Mouse (Mus musculus): ENCODE data around the gene 1520401A03Rik. TPM values are rescaled to one million over a fixed set of nuclear protein-coding genes. Genes with fewer than 3 reads are reported as not detected.
"Not testable (repeated sequence)": the region's sequence is repeated elsewhere in the genome, so short reads cannot be mapped to it uniquely, and the experiment has no call there.

1520401A03Rik gene
- 1 to 10 TPM in 1 of 2 experiments, under 1 TPM in 1; 0.99 to 1.3 TPM for total RNA-seq (2021)
- long read RNA-seq, experiment 1, partial matches to known transcripts, result 1 of 1 reads
- long read RNA-seq, experiment 1, other reads (novel, unspliced or antisense), result 0 of 1 reads
- long read RNA-seq, experiment 2, partial matches to known transcripts, result 0 of 1 reads
- long read RNA-seq, experiment 2, other reads (novel, unspliced or antisense), result 1 of 1 reads

- DNase-seq (ENCODE audit: low spot score in 2 of 2), result no peak
Measured at GRCm38 (mm10) chr17:23722376-23723125, at the start of gene 1520401A03Rik. Gene 1520401A03Rik, minus strand, starts transcription at chr17:23722783.

- DNase-seq (ENCODE audit: low spot score in 2 of 2), result not testable (repeated sequence)
Measured at GRCm38 (mm10) chr17:23772219-23772556, 49.6 kb upstream of the 1520401A03Rik start.

GRCm38 (mm10) chr17:23771284-23772218 is 49.0 kb upstream of the 1520401A03Rik start, which contains the start of gene Flywch1:
Gene Flywch1, minus strand, starts transcription at chr17:23771602.
- DNase-seq (ENCODE audit: low spot score in 2 of 2), result peak; percentile 91 to 95

GRCm38 (mm10) chr17:23770896-23771283 is 48.3 kb upstream of the 1520401A03Rik start:
- no peak for DNase-seq (ENCODE audit: low spot score in 2 of 2)

GRCm38 (mm10) chr17:23770493-23770892 is 47.9 kb upstream of the 1520401A03Rik start:
- DNase-seq (ENCODE audit: low spot score in 2 of 2), result no peak

GRCm38 (mm10) chr17:23762976-23763375 is 40.4 kb upstream of the 1520401A03Rik start:
- DNase-seq (ENCODE audit: low spot score in 2 of 2), result no peak

GRCm38 (mm10) chr17:23761155-23761554 is 38.6 kb upstream of the 1520401A03Rik start:
- DNase-seq (ENCODE audit: low spot score in 2 of 2), result no peak

GRCm38 (mm10) chr17:23760231-23760630 is 37.6 kb upstream of the 1520401A03Rik start:
- no peak for DNase-seq (ENCODE audit: low spot score in 2 of 2)

GRCm38 (mm10) chr17:23758801-23759200 is 36.2 kb upstream of the 1520401A03Rik start:
- DNase-seq (ENCODE audit: low spot score in 2 of 2), result no peak

- no peak for DNase-seq (ENCODE audit: low spot score in 2 of 2)
Measured at GRCm38 (mm10) chr17:23757581-23757980, 35.0 kb upstream of the 1520401A03Rik start.

- DNase-seq (ENCODE audit: low spot score in 2 of 2), result no peak
Measured at GRCm38 (mm10) chr17:23755689-23756088, 33.1 kb upstream of the 1520401A03Rik start.

- DNase-seq (ENCODE audit: low spot score in 2 of 2), result no peak
Measured at GRCm38 (mm10) chr17:23749400-23750191, 27.0 kb upstream of the 1520401A03Rik start.

- DNase-seq (ENCODE audit: low spot score in 2 of 2), result peak in 1 of 2 experiments; percentile 49
Measured at GRCm38 (mm10) chr17:23748631-23749391, 26.2 kb upstream of the 1520401A03Rik start.

- DNase-seq (ENCODE audit: low spot score in 2 of 2), result no peak
Measured at GRCm38 (mm10) chr17:23748026-23748425, 25.4 kb upstream of the 1520401A03Rik start.

- no peak for DNase-seq (ENCODE audit: low spot score in 2 of 2)
Measured at GRCm38 (mm10) chr17:23747471-23747870, 24.9 kb upstream of the 1520401A03Rik start.

- DNase-seq (ENCODE audit: low spot score in 2 of 2), result no peak
Measured at GRCm38 (mm10) chr17:23746767-23747166, 24.2 kb upstream of the 1520401A03Rik start.

- no peak for DNase-seq (ENCODE audit: low spot score in 2 of 2)
Measured at GRCm38 (mm10) chr17:23746311-23746710, 23.7 kb upstream of the 1520401A03Rik start.

- DNase-seq (ENCODE audit: low spot score in 2 of 2), result no peak
Measured at GRCm38 (mm10) chr17:23745301-23746251, 23.0 kb upstream of the 1520401A03Rik start, which contains the start of gene Kremen2. Gene Kremen2, minus strand, starts transcription at chr17:23745833.

- DNase-seq (ENCODE audit: low spot score in 2 of 2), result no peak
Measured at GRCm38 (mm10) chr17:23744651-23745050, 22.1 kb upstream of the 1520401A03Rik start.

Measured in adrenal gland, postnatal 4 days (tissue).